Mouse (Mus musculus): Measurements from ENCODE around the gene Ccnd3.

Ccnd3 gene

GRCm38 (mm10) chr17:47472435-47473350 is 32.2 kb upstream of the Ccnd3 start:
- TF ChIP-seq GATA4 (IDR thresholded peaks at IDR 0.05; ENCODE audit: insufficient replicate concordance, low read length), result no peak

GRCm38 (mm10) chr17:47473434-47473974 is 31.3 kb upstream of the Ccnd3 start:
- TF ChIP-seq GATA4 (IDR thresholded peaks at IDR 0.05; ENCODE audit: insufficient replicate concordance, low read length), result no peak; the same call in 1 of the 2 replicates

GRCm38 (mm10) chr17:47474250-47474649 is 30.6 kb upstream of the Ccnd3 start:
- no peak for TF ChIP-seq GATA4 (IDR thresholded peaks at IDR 0.05; ENCODE audit: insufficient replicate concordance, low read length)

- TF ChIP-seq GATA4 (IDR thresholded peaks at IDR 0.05; ENCODE audit: insufficient replicate concordance, low read length), result no peak
Observed at GRCm38 (mm10) chr17:47475181-47475580, 29.7 kb upstream of the Ccnd3 start.

GRCm38 (mm10) chr17:47475714-47476113 is 29.1 kb upstream of the Ccnd3 start:
- no peak for TF ChIP-seq GATA4 (IDR thresholded peaks at IDR 0.05; ENCODE audit: insufficient replicate concordance, low read length)

GRCm38 (mm10) chr17:47479887-47480286 is 25.0 kb upstream of the Ccnd3 start:
- no peak for TF ChIP-seq GATA4 (IDR thresholded peaks at IDR 0.05; ENCODE audit: insufficient replicate concordance, low read length)

GRCm38 (mm10) chr17:47482401-47482800 is 22.4 kb upstream of the Ccnd3 start:
- TF ChIP-seq GATA4 (IDR thresholded peaks at IDR 0.05; ENCODE audit: insufficient replicate concordance, low read length), result no peak

DNA sequence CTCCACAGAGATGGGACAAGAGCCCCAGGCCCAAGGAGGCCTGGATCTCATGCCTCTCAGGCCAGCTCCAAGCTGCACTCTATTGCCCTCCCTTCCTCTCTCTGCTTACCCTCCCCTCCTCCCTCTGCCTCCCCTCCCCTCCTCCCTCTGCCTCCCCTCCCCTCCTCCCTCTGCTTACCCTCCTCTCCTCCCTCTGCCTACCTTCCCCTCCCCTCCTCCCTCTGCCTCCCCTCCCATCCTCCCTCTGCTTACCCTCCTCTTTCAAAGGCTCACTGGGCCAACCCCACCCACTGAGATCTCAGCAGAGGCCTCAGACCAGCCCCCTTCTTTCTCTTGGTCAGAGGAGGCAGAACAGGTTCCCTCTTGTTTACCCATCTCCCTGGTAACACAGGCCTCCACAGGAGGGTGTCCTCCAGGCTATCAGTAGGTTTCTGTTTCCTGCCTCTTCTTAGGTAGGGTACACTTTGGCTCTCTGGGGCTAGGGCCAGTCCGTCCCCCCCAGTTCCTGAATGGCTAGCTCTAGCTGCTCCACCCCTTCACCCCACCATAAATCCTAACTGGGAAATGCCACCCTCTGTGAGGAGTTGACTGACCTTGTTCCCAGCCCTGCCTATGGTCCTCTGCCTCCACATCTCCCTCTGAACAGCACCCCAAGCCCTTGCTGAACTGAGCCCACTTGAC is 20.5 kb upstream of the Ccnd3 start:
- no peak for TF ChIP-seq GATA4 (IDR thresholded peaks at IDR 0.05; ENCODE audit: insufficient replicate concordance, low read length)

GRCm38 (mm10) chr17:47484993-47485392 is 19.9 kb upstream of the Ccnd3 start:
- no peak for TF ChIP-seq GATA4 (IDR thresholded peaks at IDR 0.05; ENCODE audit: insufficient replicate concordance, low read length)

DNA sequence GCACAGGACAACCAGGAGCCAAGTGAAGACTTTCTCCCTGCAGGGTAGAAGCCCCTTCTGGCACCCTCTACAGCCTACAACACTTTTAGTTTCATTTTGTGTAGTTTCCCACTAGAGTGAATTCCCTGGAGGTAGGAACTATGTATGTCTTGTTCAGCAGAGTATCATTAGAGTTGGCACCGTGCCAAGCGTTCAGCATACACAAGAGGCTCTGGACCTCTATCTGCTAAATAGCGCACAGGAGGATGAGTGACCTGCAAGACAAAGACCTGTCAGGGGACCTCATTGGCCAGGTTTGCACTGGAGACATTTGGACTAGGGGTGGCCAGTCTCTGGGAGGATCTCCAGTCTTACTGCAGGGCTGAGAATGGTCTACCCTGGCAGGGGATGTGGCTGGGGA is 19.1 kb upstream of the Ccnd3 start:
- TF ChIP-seq GATA4 (IDR thresholded peaks at IDR 0.05; ENCODE audit: insufficient replicate concordance, low read length), result no peak

DNA sequence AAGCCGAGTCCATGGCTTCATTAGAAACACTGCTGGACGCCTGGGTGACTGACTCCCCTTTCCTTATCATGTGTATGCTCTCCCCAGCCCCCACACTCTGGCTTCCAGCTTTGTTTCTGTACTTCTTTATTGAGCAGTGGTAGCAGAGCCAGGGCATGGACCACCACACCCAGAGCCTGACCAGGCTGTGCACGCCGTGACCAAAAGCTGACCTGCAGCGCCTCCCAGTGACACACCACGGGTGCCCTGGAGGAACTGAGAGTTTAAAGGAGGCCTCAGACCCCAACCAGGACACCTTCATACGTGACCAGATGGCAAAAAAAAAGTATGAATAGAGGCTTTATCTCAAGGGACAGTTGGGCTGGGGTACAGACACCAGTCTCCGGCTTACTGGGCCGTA is 14.1 kb upstream of the Ccnd3 start:
- no peak for TF ChIP-seq GATA4 (IDR thresholded peaks at IDR 0.05; ENCODE audit: insufficient replicate concordance, low read length)

DNA sequence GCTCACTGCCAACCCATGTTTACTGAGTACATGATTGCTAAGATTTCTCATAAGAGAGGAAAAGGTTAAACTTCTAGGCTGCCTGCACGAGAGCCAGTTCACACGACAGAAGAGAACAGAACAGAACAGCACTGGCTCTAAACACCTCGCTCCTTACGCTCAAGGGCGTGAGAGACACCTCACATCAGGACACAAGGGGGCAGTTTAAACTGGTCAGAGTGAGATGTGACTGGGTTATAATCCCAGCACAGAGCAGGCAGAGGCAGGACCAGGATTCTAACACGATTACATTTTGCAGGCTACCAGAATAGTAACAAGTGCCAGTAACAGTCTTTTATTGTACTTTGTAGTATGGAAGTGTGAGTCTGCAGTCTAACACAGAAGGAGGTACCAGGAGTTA is 12.1 kb upstream of the Ccnd3 start:
- TF ChIP-seq GATA4 (IDR thresholded peaks at IDR 0.05; ENCODE audit: insufficient replicate concordance, low read length), result no peak

DNA sequence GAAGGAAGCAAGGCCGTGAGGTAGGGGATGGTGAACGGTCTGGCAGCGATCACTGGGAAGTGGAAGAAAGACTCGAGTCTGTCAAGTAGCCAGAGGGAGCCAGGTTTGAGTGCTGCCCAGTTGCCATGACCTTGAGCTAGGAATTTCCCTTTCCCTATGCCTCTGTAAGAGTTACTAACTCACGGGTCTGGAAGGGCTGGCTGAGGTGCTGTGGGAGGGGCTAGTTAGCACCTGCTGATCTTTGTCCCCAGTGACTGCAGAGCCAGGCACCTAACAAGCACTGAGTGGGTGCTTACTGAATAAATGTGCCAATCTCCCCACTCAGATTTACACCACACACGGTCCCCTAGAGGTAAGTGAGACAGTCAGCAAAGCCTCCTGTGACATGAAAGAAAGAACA is 11.2 kb upstream of the Ccnd3 start:
- TF ChIP-seq GATA4 (IDR thresholded peaks at IDR 0.05; ENCODE audit: insufficient replicate concordance, low read length), result no peak

DNA sequence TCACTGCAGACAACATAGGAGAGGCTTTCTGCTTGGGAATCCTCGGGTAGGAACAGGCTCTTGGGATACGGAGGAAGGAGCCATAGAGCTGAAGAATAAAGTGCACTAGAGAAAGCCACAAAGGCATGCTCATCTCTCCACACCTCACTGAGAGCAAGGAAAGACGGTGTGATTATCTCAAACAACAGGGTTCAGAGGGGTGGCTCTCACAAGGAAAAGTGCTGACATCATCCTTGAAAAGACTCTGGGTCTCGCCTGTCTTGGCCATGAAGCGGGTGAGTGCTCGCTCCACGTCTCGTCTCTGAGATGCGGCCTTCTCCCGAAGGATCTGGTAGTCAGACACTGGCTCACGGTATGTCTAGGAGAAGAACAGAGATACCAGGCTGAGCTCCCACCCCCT is 10.7 kb upstream of the Ccnd3 start:
- TF ChIP-seq GATA4 (IDR thresholded peaks at IDR 0.05; ENCODE audit: insufficient replicate concordance, low read length), result no peak

- no peak for TF ChIP-seq GATA4 (IDR thresholded peaks at IDR 0.05; ENCODE audit: insufficient replicate concordance, low read length)
Observed at GRCm38 (mm10) chr17:47501531-47501930, 3.3 kb upstream of the Ccnd3 start.
